9 mouse cellular contexts compared by ENCODE assay signal in the genomic region with DNA sequence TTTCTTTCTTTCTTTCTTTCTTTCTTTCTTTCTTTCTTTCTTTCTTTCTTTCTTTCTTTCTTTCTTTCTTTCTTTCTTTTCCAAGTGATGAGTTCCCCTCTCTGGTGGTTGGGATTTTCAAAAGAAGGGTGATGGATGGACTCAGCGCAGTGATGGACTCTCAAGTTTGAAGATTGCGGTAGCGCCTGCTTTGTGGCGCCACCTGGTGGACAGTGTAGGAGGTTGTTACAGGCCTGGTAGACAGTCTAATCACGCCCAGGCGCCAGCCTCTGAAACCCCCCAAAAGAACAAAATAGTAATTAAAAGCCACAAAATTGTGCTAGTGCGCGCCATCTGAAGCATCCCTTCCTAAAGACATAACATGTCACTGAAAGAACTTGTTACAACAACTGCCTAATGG. TPM values are rescaled to one million over a fixed set of nuclear protein-coding genes. Genes with fewer than 3 reads are reported as not detected.
DNase-seq lines count a peak whose midpoint lies in the region; ATAC-seq lines count a peak whose summit lies in the region.
"Had no signal": no experiment of that assay in that cellular context is flagged by ENCODE, and none has a peak within 500 bp of the region (broad histone marks: within the 10 kb centered on the region; RNA-seq: fewer than 3 reads in every experiment).

No protein-coding gene starts in this region.

- no peak overlapping the region for H3K27ac ChIP-seq in hindbrain, embryonic 14.5 days
- H3K27ac ChIP-seq in hindbrain, embryonic 13.5 days, result no peak overlapping the region
- H3K27ac ChIP-seq in forebrain, embryonic 16.5 days (ENCODE audit: low read length), result no peak overlapping the region
- no peak overlapping the region for H3K27ac ChIP-seq in neural tube, embryonic 14.5 days (ENCODE audit: low read depth, low read length)
- H3K27ac ChIP-seq: embryonic facial prominence, embryonic 12.5 days had no signal

- H3K27me3 ChIP-seq in hindbrain, embryonic 14.5 days (ENCODE audit: control insufficient read depth, insufficient read depth, low read length), result peaks cover 89% of the 10 kb centered on the region
- peaks cover 91% of the 10 kb centered on the region for H3K27me3 ChIP-seq in hindbrain, embryonic 13.5 days
- peaks cover 28% of the 10 kb centered on the region for H3K27me3 ChIP-seq in forebrain, embryonic 16.5 days (replicated peaks; ENCODE audit: control insufficient read depth, insufficient read depth, low read length)
- H3K27me3 ChIP-seq in neural tube, embryonic 14.5 days (ENCODE audit: control insufficient read depth, insufficient read depth, low read length), result peaks cover 46% of the 10 kb centered on the region

- no peak overlapping the region for H3K4me3 ChIP-seq in hindbrain, embryonic 14.5 days (replicated peaks; ENCODE audit: low read length)
- no peak overlapping the region for H3K4me3 ChIP-seq in hindbrain, embryonic 13.5 days
- H3K4me3 ChIP-seq in forebrain, embryonic 16.5 days (replicated peaks; ENCODE audit: low read length), result no peak overlapping the region
- no peak overlapping the region for H3K4me3 ChIP-seq in neural tube, embryonic 14.5 days (ENCODE audit: low read depth, low read length)
- H3K4me3 ChIP-seq: embryonic facial prominence, embryonic 12.5 days had no signal

- no peak for ATAC-seq in hindbrain, embryonic 14.5 days (ENCODE audit: low FRiP score)
- ATAC-seq in hindbrain, embryonic 13.5 days (ENCODE audit: low FRiP score), result no peak
- 0 out of 2 replicates have a peak, but pooled peaks have one; percentile 21 for ATAC-seq in forebrain, embryonic 16.5 days
- 0 out of 2 replicates have a peak, but pooled peaks have one; percentile 36 for ATAC-seq in neural tube, embryonic 14.5 days (ENCODE audit: low read depth)

- no peaks in the 10 kb centered on the region for H3K36me3 ChIP-seq in hindbrain, embryonic 14.5 days (replicated peaks; ENCODE audit: control insufficient read depth, insufficient read depth)
- H3K36me3 ChIP-seq in hindbrain, embryonic 13.5 days, result no peaks in the 10 kb centered on the region
- H3K36me3 ChIP-seq in forebrain, embryonic 16.5 days (ENCODE audit: control insufficient read depth, insufficient read depth), result no peaks in the 10 kb centered on the region
- H3K36me3 ChIP-seq in neural tube, embryonic 14.5 days (ENCODE audit: control insufficient read depth, insufficient read depth, low read length), result no peaks in the 10 kb centered on the region
- H3K36me3 ChIP-seq: embryonic facial prominence, embryonic 12.5 days had no signal

- peaks cover 15% of the 10 kb centered on the region for H3K4me1 ChIP-seq in hindbrain, embryonic 14.5 days (replicated peaks; ENCODE audit: control insufficient read depth, insufficient read depth, low read length)
- H3K4me1 ChIP-seq in hindbrain, embryonic 13.5 days (replicated peaks), result peaks cover 29% of the 10 kb centered on the region
- peaks cover 25% of the 10 kb centered on the region for H3K4me1 ChIP-seq in forebrain, embryonic 16.5 days (replicated peaks; ENCODE audit: control insufficient read depth, insufficient read depth, low read length)
- H3K4me1 ChIP-seq in neural tube, embryonic 14.5 days (ENCODE audit: control insufficient read depth, insufficient read depth, low read length), result peaks cover 9% of the 10 kb centered on the region; the same call in 1 of the 2 replicates

- no peaks in the 10 kb centered on the region for H3K9me3 ChIP-seq in hindbrain, embryonic 14.5 days (ENCODE audit: control insufficient read depth, low read length)
- no peaks in the 10 kb centered on the region for H3K9me3 ChIP-seq in hindbrain, embryonic 13.5 days
- no peaks in the 10 kb centered on the region for H3K9me3 ChIP-seq in forebrain, embryonic 16.5 days (ENCODE audit: control insufficient read depth, low read length)
- H3K9me3 ChIP-seq in neural tube, embryonic 14.5 days (ENCODE audit: control insufficient read depth, low read length), result no peaks in the 10 kb centered on the region
- H3K9me3 ChIP-seq: embryonic facial prominence, embryonic 12.5 days had no signal

- DNase-seq in hindbrain, embryonic 14.5 days (ENCODE audit: low spot score), result peak; percentile 85
- DNase-seq in CD4-positive, CD25-positive, alpha-beta regulatory T cell, adult 2 months (ENCODE audit: low read depth, low spot score), result peak; percentile 85
- peak; percentile 86 for DNase-seq in adrenal gland, postnatal 14 days
- peak; percentile 72 to 80 for DNase-seq in layer of hippocampus, postnatal 10 days (ENCODE audit: low spot score in 2 of 2)
- DNase-seq in thymus, postnatal 36 days, result peak; percentile 74 to 77

- no peak overlapping the region for H3K9ac ChIP-seq in hindbrain, embryonic 14.5 days
- no peak overlapping the region for H3K9ac ChIP-seq in hindbrain, embryonic 13.5 days
- H3K9ac ChIP-seq in forebrain, embryonic 16.5 days (replicated peaks; ENCODE audit: low read depth, low read length), result no peak overlapping the region
- no peak overlapping the region for H3K9ac ChIP-seq in neural tube, embryonic 14.5 days (replicated peaks; ENCODE audit: low read depth, low read length)
- H3K9ac ChIP-seq: embryonic facial prominence, embryonic 12.5 days had no signal

- 2% methylated on average over 8 of the region's 8 CpGs for WGBS in hindbrain, embryonic 14.5 days
- under 1% methylated on average over 8 of the region's 8 CpGs for WGBS in hindbrain, embryonic 13.5 days
- WGBS in forebrain, embryonic 16.5 days, result under 1% methylated on average over 8 of the region's 8 CpGs
- WGBS in neural tube, embryonic 14.5 days, result 3% methylated on average over 8 of the region's 8 CpGs

- no peak overlapping the region for H3K4me2 ChIP-seq in hindbrain, embryonic 14.5 days (replicated peaks)
- no peak overlapping the region for H3K4me2 ChIP-seq in hindbrain, embryonic 13.5 days
- H3K4me2 ChIP-seq in forebrain, embryonic 16.5 days (ENCODE audit: low read length), result no peak overlapping the region; the same call in 1 of the 2 replicates
- H3K4me2 ChIP-seq in neural tube, embryonic 14.5 days (ENCODE audit: low read depth, low read length), result no peak overlapping the region
- H3K4me2 ChIP-seq: embryonic facial prominence, embryonic 12.5 days had no signal

RNA-seq across cellular contexts. Expression of a gene that starts 1.3 kb away (rescaled TPM):
- polyA plus RNA-seq in hindbrain, embryonic 14.5 days (2014; fragmentation: Nextera tagmentation; extraction: Ambion mirVana), result 0.23 and 0.28 TPM in 2 replicates
- 0.51 and 0.76 TPM in 2 replicates for polyA plus RNA-seq in hindbrain, embryonic 13.5 days (2015; fragmentation: Nextera tagmentation; extraction: Ambion mirVana)
- total RNA-seq in adrenal gland, postnatal 14 days (2021), result 0.19 and 0.22 TPM in 2 replicates
- 45.2 and 49.8 TPM in 2 replicates for polyA plus RNA-seq in forebrain, embryonic 16.5 days (2015; fragmentation: Nextera tagmentation; extraction: Ambion mirVana)
- total RNA-seq in layer of hippocampus, postnatal 10 days (2021), result 1 to 10 TPM; 7.7 to 8.6 TPM
- not detected in 2 replicates for polyA plus RNA-seq in neural tube, embryonic 14.5 days (2014; fragmentation: Nextera tagmentation; extraction: Ambion mirVana)

RNA-seq across cellular contexts. Expression of a gene that starts 19.9 kb away (rescaled TPM):
- 0.52 TPM in 1 of 2 replicates, not detected in the other for polyA plus RNA-seq in hindbrain, embryonic 14.5 days (2014; fragmentation: Nextera tagmentation; extraction: Ambion mirVana)
- polyA plus RNA-seq in hindbrain, embryonic 13.5 days (2015; fragmentation: Nextera tagmentation; extraction: Ambion mirVana), result 0.96 and 1.4 TPM in 2 replicates
- total RNA-seq in adrenal gland, postnatal 14 days (2021), result 0.11 and 0.26 TPM in 2 replicates
- 232 and 239 TPM in 2 replicates for polyA plus RNA-seq in forebrain, embryonic 16.5 days (2015; fragmentation: Nextera tagmentation; extraction: Ambion mirVana)
- total RNA-seq in layer of hippocampus, postnatal 10 days (2021), result 10 to 100 TPM; 25.5 to 29.3 TPM
- polyA plus RNA-seq in neural tube, embryonic 14.5 days (2014; fragmentation: Nextera tagmentation; extraction: Ambion mirVana), result 0.36 TPM in 1 of 2 replicates, not detected in the other

Comparison
In these comparisons a context has a peak if more than half of its experiments do, and no peak if none do; other contexts are left out.
1. ATAC-seq: peak in forebrain, embryonic 16.5 days (single experiment) and neural tube, embryonic 14.5 days (single experiment); none in hindbrain, embryonic 14.5 days (single experiment) and hindbrain, embryonic 13.5 days (single experiment).
2. RNA of a gene that starts 1.3 kb away (polyA plus RNA-seq): 45.2 to 49.8 TPM in forebrain, embryonic 16.5 days; 0.51 to 0.76 TPM in hindbrain, embryonic 13.5 days, 0.23 to 0.28 TPM in hindbrain, embryonic 14.5 days and not detected in neural tube, embryonic 14.5 days; every median in the first group is over 10 times any median in the second.
3. RNA of a gene that starts 19.9 kb away (polyA plus RNA-seq): 232 to 239 TPM in forebrain, embryonic 16.5 days; 0.96 to 1.4 TPM in hindbrain, embryonic 13.5 days, 0.52 TPM in hindbrain, embryonic 14.5 days and 0.36 TPM in neural tube, embryonic 14.5 days; every median in the first group is over 10 times any median in the second.
4. Peak in every context shown above with its lines, with median percentiles within 50 percentile points of each other: DNase-seq.